Mouse (Mus musculus): ENCODE results near the gene Alkbh7. TPM values are rescaled to one million over a fixed set of nuclear protein-coding genes. Genes with fewer than 3 reads are reported as not detected.

Gene Alkbh7
- polyA plus RNA-seq, 1 experiment from 2014 or later, result 45.7 TPM

DNA sequence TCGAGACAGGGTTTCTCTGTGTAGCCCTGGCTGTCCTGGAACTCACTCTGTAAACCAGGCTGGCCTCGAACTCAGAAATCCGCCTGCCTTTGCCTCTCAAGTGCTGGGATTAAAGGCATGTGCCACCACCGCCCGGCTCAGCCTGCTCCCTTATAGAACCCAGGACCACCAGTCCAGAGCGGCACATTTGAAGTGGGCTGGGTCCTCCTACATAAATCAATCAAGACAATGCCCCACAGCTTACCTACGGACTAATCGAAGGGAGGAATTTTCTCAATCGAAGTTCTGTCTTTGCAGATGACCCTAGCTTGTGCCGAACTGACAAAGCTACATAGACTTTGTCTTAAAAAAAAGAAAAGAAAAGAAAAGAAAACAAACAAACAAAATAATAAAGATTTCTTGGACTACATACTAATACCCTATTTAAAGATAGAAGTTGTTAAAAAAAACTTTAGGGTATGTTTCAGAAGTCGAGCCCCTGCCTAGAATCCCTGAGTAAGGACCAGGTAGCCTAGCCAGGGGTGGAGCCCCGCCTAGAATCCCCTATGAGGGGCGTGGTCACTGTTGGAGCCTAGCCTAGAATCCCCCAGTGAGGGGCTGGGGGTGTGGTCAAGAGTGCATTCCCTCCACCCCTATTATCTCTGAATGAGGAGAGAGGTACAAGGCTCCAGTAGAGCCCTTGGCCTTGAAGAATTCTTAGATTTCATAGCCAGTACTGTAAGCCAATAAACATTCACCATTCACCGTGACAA lies 23.0 kb upstream of the Alkbh7 start:
- WGBS, result 59% methylated on average over 13 of the region's 14 CpGs
- Histone ChIP-seq H3K9me3 (no peaks in the 10 kb centered on the region), H3K27ac (replicated peaks) (no peak overlapping the region), H3K36me3 (no peaks in the 10 kb centered on the region), H3K27me3 (replicated peaks) (peaks cover 28% of the 10 kb centered on the region), H3K4me3 (no peak overlapping the region), H3K9ac (no peak overlapping the region), H3K4me1 (no peaks in the 10 kb centered on the region), H3K4me2 (no peak overlapping the region)
- ATAC-seq (ENCODE audit: extremely low read depth, insufficient number of reproducible peaks, low FRiP score, low TSS enrichment), result no peak

- H3K36me3 ChIP-seq, result no peaks in the 10 kb centered on the region
- H3K4me2 ChIP-seq, result no peak overlapping the region
- no peak overlapping the region for H3K4me3 ChIP-seq
- WGBS, result 75% methylated on average over 5 of the region's 5 CpGs
- no peaks in the 10 kb centered on the region for H3K4me1 ChIP-seq
- no peak for ATAC-seq (ENCODE audit: extremely low read depth, insufficient number of reproducible peaks, low FRiP score, low TSS enrichment)
- H3K9ac ChIP-seq, result no peak overlapping the region
- H3K27ac ChIP-seq (replicated peaks), result no peak overlapping the region
- H3K27me3 ChIP-seq (replicated peaks), result peaks cover 24% of the 10 kb centered on the region
- H3K9me3 ChIP-seq, result no peaks in the 10 kb centered on the region
Measured at GRCm38 (mm10) chr17:56974708-56975240, 22.4 kb upstream of the Alkbh7 start.

DNA sequence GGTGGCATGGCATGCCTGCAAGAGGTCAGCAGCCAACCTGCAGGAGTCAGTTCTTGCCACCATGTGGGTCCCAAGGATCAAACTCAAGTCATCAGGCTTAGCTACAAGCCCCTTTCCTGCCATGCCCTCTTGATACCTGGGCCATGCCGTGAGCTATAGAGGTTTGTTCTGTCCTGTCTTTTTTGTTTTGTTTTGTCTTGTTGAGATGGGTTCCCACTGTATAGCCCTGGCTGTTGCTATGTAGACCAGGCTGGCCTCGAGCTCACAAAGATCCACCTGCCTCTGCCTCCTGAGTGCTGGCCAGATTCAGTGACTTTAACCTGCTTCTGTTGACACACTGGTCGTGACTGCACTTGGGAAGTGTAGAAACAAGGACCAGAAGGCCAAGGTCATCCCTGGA lies 21.7 kb upstream of the Alkbh7 start:
- Histone ChIP-seq H3K9ac (no peak overlapping the region), H3K4me2 (no peak overlapping the region), H3K4me3 (no peak overlapping the region), H3K27me3 (replicated peaks) (peaks cover 18% of the 10 kb centered on the region), H3K9me3 (no peaks in the 10 kb centered on the region), H3K4me1 (no peaks in the 10 kb centered on the region), H3K27ac (replicated peaks) (no peak overlapping the region), H3K36me3 (no peaks in the 10 kb centered on the region)
- 61% methylated on average over 3 of the region's 3 CpGs for WGBS
- ATAC-seq (ENCODE audit: extremely low read depth, insufficient number of reproducible peaks, low FRiP score, low TSS enrichment), result no peak

- Histone ChIP-seq H3K9me3 (no peaks in the 10 kb centered on the region), H3K36me3 (no peaks in the 10 kb centered on the region), H3K4me3 (no peak overlapping the region), H3K9ac (no peak overlapping the region), H3K4me2 (no peak overlapping the region), H3K27me3 (replicated peaks) (0 out of 2 replicates have a peak, but pooled peaks cover 7% of the 10 kb centered on the region), H3K4me1 (no peaks in the 10 kb centered on the region), H3K27ac (replicated peaks) (no peak overlapping the region)
- no peak for ATAC-seq (ENCODE audit: extremely low read depth, insufficient number of reproducible peaks, low FRiP score, low TSS enrichment)
- WGBS, result 54% methylated on average over 8 of the region's 8 CpGs
Measured at GRCm38 (mm10) chr17:56976531-56977390, 20.4 kb upstream of the Alkbh7 start.

DNA sequence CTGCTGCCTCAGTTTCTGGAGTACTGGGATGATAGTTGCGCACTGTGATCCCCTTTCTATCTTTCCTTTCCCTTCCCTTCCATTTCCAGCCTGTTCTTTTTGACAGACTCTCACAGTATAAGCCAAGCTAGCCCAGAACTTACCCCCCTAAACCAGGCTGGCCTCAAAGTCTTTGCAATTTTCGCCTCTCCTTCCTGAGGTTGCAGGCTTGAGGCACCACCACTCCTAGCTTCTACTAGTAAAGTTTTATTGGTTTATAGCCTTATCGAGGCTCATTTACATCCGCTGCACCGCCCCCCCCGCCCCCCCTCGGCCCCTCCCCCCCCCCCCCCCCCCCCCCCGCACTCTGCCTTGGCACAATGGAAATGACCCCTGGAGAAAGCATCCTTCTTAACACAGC lies 17.6 kb upstream of the Alkbh7 start:
- H3K27ac ChIP-seq (replicated peaks), result no peak overlapping the region
- no peak overlapping the region for H3K9ac ChIP-seq
- 41% methylated on average over 6 of the region's 8 CpGs for WGBS
- no peaks in the 10 kb centered on the region for H3K9me3 ChIP-seq
- ATAC-seq (ENCODE audit: extremely low read depth, insufficient number of reproducible peaks, low FRiP score, low TSS enrichment), result no peak
- 0 out of 2 replicates have a peak, but pooled peaks cover 4% of the 10 kb centered on the region for H3K27me3 ChIP-seq (replicated peaks)
- H3K4me2 ChIP-seq, result no peak overlapping the region
- no peaks in the 10 kb centered on the region for H3K36me3 ChIP-seq
- H3K4me1 ChIP-seq, result no peaks in the 10 kb centered on the region
- H3K4me3 ChIP-seq, result no peak overlapping the region

DNA sequence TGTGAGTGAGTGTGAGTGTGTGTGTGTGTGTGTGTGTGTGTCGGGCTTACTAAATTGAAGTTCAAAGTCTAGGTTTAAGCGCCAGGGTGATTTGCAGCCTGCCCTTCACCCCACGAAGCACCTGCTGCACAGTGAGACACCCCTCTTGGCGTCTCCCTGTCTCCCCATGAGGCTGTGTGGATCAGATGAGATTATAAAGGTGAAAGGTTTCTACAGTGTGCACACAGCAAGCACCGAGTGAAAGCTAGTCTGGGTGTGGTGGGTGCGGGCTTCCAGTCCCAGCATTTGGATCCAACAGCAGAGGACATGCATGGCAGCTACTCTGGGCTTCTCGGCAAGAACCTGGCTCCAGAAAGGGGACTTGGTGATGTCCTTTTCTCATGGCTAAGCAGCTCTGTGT lies 16.1 kb upstream of the Alkbh7 start:
- H3K27ac ChIP-seq (replicated peaks), result no peak overlapping the region
- no peak for ATAC-seq (ENCODE audit: extremely low read depth, insufficient number of reproducible peaks, low FRiP score, low TSS enrichment)
- no peak overlapping the region for H3K4me3 ChIP-seq
- no peaks in the 10 kb centered on the region for H3K36me3 ChIP-seq
- no peaks in the 10 kb centered on the region for H3K9me3 ChIP-seq
- no peaks in the 10 kb centered on the region for H3K4me1 ChIP-seq
- 69% methylated on average over 7 of the region's 7 CpGs for WGBS
- H3K9ac ChIP-seq, result no peak overlapping the region
- H3K27me3 ChIP-seq (replicated peaks), result 0 out of 2 replicates have a peak, but pooled peaks cover 4% of the 10 kb centered on the region
- no peak overlapping the region for H3K4me2 ChIP-seq

DNA sequence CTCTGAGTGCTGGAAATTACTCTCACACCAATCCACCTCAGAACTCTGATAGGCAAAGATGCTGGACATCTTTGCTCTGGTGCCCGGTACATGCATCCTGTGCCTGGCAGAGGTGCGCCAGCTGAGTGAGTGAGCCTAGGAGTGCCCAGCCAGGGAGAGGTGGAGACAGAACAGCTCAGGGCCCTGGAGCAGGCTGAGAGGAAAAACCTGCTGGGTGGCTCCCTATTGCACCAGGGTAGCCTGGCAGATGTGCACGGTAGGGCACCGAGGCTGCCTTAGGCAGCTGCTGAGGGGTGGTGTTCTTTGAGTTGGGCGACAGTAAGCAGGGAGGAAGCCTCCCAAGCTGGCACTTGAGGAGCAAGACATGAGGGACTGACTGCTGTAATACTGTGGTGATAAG lies 15.1 kb upstream of the Alkbh7 start, which contains the start of gene Acer1:
Acer1 (minus strand) TSS at position 114 of the 400 bp plus-strand sequence.
- H3K4me2 ChIP-seq, result no peak within 1 kb of the TSS
- H3K4me3 ChIP-seq, result no peak within 1 kb of the TSS
- H3K9me3 ChIP-seq, result no peaks in the 10 kb centered on the region
- WGBS, result 51% methylated on average over 5 of the region's 5 CpGs
- H3K27me3 ChIP-seq (replicated peaks), result 0 out of 2 replicates have a peak, but pooled peaks cover 4% of the 10 kb centered on the region
- H3K4me1 ChIP-seq, result no peaks in the 10 kb centered on the region
- H3K36me3 ChIP-seq, result no peaks in the 10 kb centered on the region
- no peak for ATAC-seq (ENCODE audit: extremely low read depth, insufficient number of reproducible peaks, low FRiP score, low TSS enrichment)
- H3K9ac ChIP-seq, result no peak within 1 kb of the TSS
- H3K27ac ChIP-seq (replicated peaks), result no peak within 1 kb of the TSS

GRCm38 (mm10) chr17:56984886-56985285 lies 12.3 kb upstream of the Alkbh7 start:
- WGBS, result 75% methylated on average over 9 of the region's 9 CpGs
- Histone ChIP-seq H3K4me1 (peaks cover 4% of the 10 kb centered on the region), H3K36me3 (no peaks in the 10 kb centered on the region), H3K27me3 (replicated peaks) (no peaks in the 10 kb centered on the region), H3K9me3 (no peaks in the 10 kb centered on the region), H3K4me3 (no peak overlapping the region), H3K27ac (replicated peaks) (no peak overlapping the region), H3K4me2 (no peak overlapping the region), H3K9ac (no peak overlapping the region)
- ATAC-seq (ENCODE audit: extremely low read depth, insufficient number of reproducible peaks, low FRiP score, low TSS enrichment), result no peak

DNA sequence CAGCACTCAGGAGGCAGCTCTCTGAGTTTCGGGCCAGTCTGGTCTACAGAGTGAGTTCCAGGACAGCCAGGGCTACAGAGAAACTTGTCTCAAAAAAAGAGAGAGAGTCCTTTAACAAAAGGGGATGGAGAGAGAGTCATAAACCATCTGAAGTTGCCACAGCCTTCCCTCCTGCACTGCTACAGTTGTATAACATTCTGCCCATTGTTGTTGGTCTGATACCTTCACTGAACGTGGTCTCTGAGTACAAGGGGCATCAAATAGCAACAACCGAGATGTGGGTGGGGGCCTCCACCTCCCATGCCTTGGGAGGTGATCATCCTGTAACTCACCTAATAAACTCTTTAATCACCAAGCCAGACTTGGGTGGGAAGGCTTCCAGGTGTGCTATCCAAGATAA lies 11.5 kb upstream of the Alkbh7 start:
- H3K4me1 ChIP-seq, result peaks cover 4% of the 10 kb centered on the region
- H3K4me3 ChIP-seq, result no peak overlapping the region
- no peaks in the 10 kb centered on the region for H3K9me3 ChIP-seq
- H3K27ac ChIP-seq (replicated peaks), result no peak overlapping the region
- no peak overlapping the region for H3K9ac ChIP-seq
- 62% methylated on average over 3 of the region's 3 CpGs for WGBS
- no peaks in the 10 kb centered on the region for H3K36me3 ChIP-seq
- ATAC-seq (ENCODE audit: extremely low read depth, insufficient number of reproducible peaks, low FRiP score, low TSS enrichment), result no peak
- H3K27me3 ChIP-seq (replicated peaks), result no peaks in the 10 kb centered on the region
- H3K4me2 ChIP-seq, result no peak overlapping the region

GRCm38 (mm10) chr17:56986105-56986805 lies 10.9 kb upstream of the Alkbh7 start:
- Histone ChIP-seq H3K36me3 (0 out of 2 replicates have a peak, but pooled peaks cover 2% of the 10 kb centered on the region), H3K9ac (no peak overlapping the region), H3K27me3 (replicated peaks) (no peaks in the 10 kb centered on the region), H3K27ac (replicated peaks) (no peak overlapping the region), H3K9me3 (no peaks in the 10 kb centered on the region), H3K4me3 (no peak overlapping the region), H3K4me1 (peaks cover 10% of the 10 kb centered on the region), H3K4me2 (no peak overlapping the region)
- ATAC-seq (ENCODE audit: extremely low read depth, insufficient number of reproducible peaks, low FRiP score, low TSS enrichment), result no peak
- WGBS, result 80% methylated on average over 3 of the region's 3 CpGs

DNA sequence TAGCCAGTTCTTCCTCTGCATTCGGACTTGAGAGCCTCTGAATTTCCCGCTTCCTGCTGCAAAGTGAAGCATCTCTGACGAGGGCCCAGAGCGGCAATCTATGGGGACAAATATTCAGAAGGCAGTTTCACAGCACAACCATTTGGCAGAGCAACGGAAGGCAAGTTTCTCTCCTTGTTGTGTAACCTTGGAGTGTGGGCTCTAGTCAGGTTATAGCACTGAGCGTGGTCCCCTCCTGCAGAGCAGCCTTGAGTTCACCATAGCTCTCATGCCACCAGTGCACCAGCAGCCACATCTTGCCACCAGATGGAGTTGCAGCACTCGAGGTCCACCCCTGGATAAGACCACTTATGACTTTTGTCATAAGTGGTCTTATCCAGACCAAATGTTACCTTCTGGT lies 8.7 kb upstream of the Alkbh7 start:
- no peak for ATAC-seq (ENCODE audit: extremely low read depth, insufficient number of reproducible peaks, low FRiP score, low TSS enrichment)
- H3K4me2 ChIP-seq, result no peak overlapping the region
- no peak overlapping the region for H3K9ac ChIP-seq
- 76% methylated on average over 7 of the region's 7 CpGs for WGBS
- H3K36me3 ChIP-seq, result peaks cover 22% of the 10 kb centered on the region
- H3K9me3 ChIP-seq, result no peaks in the 10 kb centered on the region
- no peaks in the 10 kb centered on the region for H3K27me3 ChIP-seq (replicated peaks)
- peaks cover 15% of the 10 kb centered on the region for H3K4me1 ChIP-seq
- no peak overlapping the region for H3K27ac ChIP-seq (replicated peaks)
- no peak overlapping the region for H3K4me3 ChIP-seq

Measured in heart, embryonic 13.5 days (tissue).